Mouse (Mus musculus) embryonic fibroblast, embryonic 13.5 days (primary cell): Measurements from ENCODE around the gene Gm49354.

Source experiments
- CTCF ChIP-seq: IDR thresholded peaks from 2 replicates; pipeline ENCODE4 v1.5.1; 2011; ENCODE audit warnings: mild to moderate bottlenecking, control low read depth, low read length, moderate library complexity, borderline replicate concordance; ENCODE audit not compliant: insufficient read depth
- POLR2A ChIP-seq: IDR thresholded peaks from 2 replicates; pipeline ENCODE4 v1.6.1; 2011; ENCODE audit warnings: low read depth, mild to moderate bottlenecking, control low read depth, low read length, moderate library complexity

- TF ChIP-seq CTCF (no peak), POLR2A (no peak)
Measured at GRCm38 (mm10) chr13:59746164-59746563, 35.9 kb downstream of the Gm49354 start.
